Mouse (Mus musculus): Measurements from ENCODE around the gene Ugt1a1. TPM values are rescaled to one million over a fixed set of nuclear protein-coding genes. Genes with fewer than 3 reads are reported as not detected.

Ugt1a1 gene
- polyA plus RNA-seq, 2 experiments: 0.17 TPM; not detected in 1

DNA sequence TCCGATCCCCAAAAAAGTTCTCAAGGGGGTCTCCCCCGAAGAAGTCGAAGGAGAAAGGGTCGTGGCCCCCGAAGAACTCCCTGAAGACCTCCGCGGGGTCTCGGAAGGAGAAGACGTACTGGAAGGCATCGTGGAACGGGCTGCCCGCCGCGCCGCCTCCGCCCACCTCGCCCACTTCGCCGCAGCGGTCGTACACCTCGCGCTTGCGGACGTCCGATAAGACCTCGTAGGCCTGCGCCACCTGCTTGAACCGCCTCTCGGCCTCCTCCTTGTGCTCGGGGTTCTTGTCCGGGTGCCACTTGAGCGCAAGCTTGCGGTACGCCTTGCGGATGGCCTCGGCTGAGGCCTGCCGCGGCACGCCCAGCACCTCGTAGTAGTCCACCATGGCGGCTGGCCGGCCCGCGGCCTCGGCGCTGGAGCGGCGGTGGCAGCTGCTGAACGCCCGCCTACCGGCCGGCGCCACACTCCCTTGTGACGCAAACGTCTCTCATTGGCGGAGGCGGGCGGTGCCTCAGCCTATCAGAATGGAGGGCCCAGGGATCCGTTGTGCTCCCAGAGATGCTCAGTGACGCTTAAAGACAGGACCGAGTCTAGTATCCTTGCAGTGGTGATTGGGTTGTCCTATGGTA lies 6.4 kb upstream of the Ugt1a1 start, which contains the start of gene Dnajb3:
Gene Dnajb3, minus strand, starts transcription at position 489 of the 629 bp plus-strand sequence.
- peak within 1 kb of the TSS; percentile 82 for H3K9ac ChIP-seq (replicated peaks)
- H3K4me2 ChIP-seq (ENCODE audit: low read depth): peak within 1 kb of the TSS; percentile 92
- H3K9me3 ChIP-seq (ENCODE audit: control insufficient read depth, low read length): no peaks in the 10 kb centered on the region
- peaks cover 28 to 34% of the 10 kb centered on the region in 2 experiments for H3K4me1 ChIP-seq (replicated peaks; ENCODE audit: control insufficient read depth in 2 of 2, insufficient read depth in 2 of 2, low read length in 1 of 2)
- TF ChIP-seq CTCF (IDR thresholded peaks at IDR 0.05; ENCODE audit: low read depth) (no peak), EP300 (IDR thresholded peaks at IDR 0.05; ENCODE audit: low read depth) (no peak)
- ATAC-seq (ENCODE audit: insufficient read depth) (peak; percentile 86), DNase-seq (ENCODE audit: low read depth in 3 of 3, low spot score in 3 of 3) (peak; percentile 67 to 71 (median 69))
- peak within 1 kb of the TSS; percentile 67 to 74 for H3K4me3 ChIP-seq (ENCODE audit: insufficient read depth in 1 of 2, low read depth in 2 of 2, low read length in 2 of 2)
- H3K27ac ChIP-seq: peak within 1 kb of the TSS; percentile 98
- WGBS (ENCODE audit: insufficient replicate concordance): 5% methylated on average over 62 of the region's 62 CpGs
- no peaks in the 10 kb centered on the region for H3K27me3 ChIP-seq (ENCODE audit: control insufficient read depth, insufficient read depth, low read length)
- no peaks in the 10 kb centered on the region; the same call in 1 of the 2 replicates for H3K36me3 ChIP-seq (replicated peaks; ENCODE audit: control insufficient read depth, insufficient read depth, low read depth)

DNA sequence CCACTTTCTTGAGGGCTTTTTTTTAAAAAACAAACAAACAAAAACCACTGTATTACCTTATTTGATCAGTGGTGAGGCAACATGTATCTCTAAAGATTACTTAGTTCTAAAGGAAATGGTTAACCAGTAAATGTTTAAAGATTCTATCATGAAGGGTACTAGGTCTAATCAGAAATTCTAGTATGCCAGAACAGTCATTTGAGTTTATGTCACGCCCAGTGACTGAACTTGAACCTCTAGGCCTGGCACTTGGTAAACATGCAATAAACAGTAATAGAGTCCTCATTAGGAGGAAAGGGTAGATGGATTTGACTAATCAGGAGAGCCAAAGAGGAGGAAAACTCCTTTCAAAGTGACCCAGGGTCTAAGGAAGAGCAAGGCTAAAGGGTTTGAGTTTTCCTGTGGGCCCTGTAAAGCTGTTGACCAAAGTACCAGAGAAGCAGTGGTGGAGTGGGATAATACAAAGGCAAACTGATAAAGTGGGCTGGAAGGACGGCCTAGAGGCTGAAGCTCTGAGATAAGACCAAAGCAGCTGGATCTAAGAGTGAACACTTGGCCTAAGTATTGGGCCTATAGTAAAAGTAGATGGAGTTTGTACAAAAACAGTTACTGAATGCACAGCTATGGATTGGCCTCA lies 4.8 kb upstream of the Ugt1a1 start:
- no peaks in the 10 kb centered on the region; the same call in 1 of the 2 replicates for H3K36me3 ChIP-seq (replicated peaks; ENCODE audit: control insufficient read depth, insufficient read depth, low read depth)
- DNase-seq (ENCODE audit: low read depth in 3 of 3, low spot score in 3 of 3) (peak; percentile 78 to 84 (median 81)), ATAC-seq (ENCODE audit: insufficient read depth) (peak; percentile 86)
- peak overlapping the region; percentile 61 for H3K9ac ChIP-seq (replicated peaks)
- H3K27me3 ChIP-seq (ENCODE audit: control insufficient read depth, insufficient read depth, low read length): no peaks in the 10 kb centered on the region
- peak overlapping the region; percentile 92 for H3K4me2 ChIP-seq (ENCODE audit: low read depth)
- H3K27ac ChIP-seq: peak overlapping the region; percentile 98
- H3K9me3 ChIP-seq (ENCODE audit: control insufficient read depth, low read length): peaks cover 5% of the 10 kb centered on the region
- H3K4me3 ChIP-seq (ENCODE audit: insufficient read depth in 1 of 2, low read depth in 2 of 2, low read length in 2 of 2): peak overlapping the region in 1 of 2 experiments; percentile 8; a peak in 1 of 4 replicates
- peak; percentile 96 for TF ChIP-seq EP300 (IDR thresholded peaks at IDR 0.05; ENCODE audit: low read depth)
- no peak for TF ChIP-seq CTCF (IDR thresholded peaks at IDR 0.05; ENCODE audit: low read depth)
- H3K4me1 ChIP-seq (replicated peaks; ENCODE audit: control insufficient read depth in 2 of 2, insufficient read depth in 2 of 2, low read length in 1 of 2): peaks cover 28 to 34% of the 10 kb centered on the region in 2 experiments
- WGBS (ENCODE audit: insufficient replicate concordance): 20% methylated on average over 2 of the region's 2 CpGs

DNA sequence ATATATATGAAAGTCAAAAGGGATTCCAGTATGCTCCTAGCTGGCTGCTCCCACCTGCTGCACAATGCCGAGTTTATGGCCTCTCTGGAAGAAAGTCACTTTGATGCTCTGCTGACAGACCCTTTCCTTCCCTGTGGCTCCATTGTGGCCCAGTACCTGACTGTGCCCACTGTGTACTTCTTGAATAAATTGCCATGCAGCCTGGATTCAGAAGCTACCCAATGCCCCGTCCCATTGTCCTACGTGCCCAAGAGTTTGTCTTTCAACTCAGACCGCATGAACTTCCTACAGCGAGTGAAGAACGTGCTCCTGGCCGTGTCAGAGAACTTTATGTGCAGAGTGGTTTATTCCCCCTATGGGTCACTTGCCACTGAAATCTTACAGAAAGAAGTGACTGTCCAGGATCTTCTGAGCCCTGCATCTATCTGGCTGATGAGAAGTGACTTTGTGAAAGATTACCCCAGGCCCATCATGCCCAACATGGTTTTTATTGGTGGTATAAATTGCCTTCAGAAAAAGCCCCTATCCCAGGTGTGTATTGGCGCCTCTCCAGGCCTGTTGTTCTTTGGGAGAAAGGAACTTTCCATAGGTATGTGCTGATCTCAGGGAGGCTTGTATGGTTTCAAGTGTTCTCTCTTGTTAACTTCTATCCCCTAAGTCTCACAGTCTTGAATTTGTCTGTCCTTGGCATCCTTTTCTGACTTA lies 734 bp downstream of the Ugt1a1 start:
- DNase-seq (ENCODE audit: low read depth in 3 of 3, low spot score in 3 of 3) (peak in 1 of 3 experiments; percentile 6), ATAC-seq (ENCODE audit: insufficient read depth) (no peak)
- H3K27me3 ChIP-seq (ENCODE audit: control insufficient read depth, insufficient read depth, low read length): no peaks in the 10 kb centered on the region
- peaks cover 10 to 12% of the 10 kb centered on the region in 2 experiments for H3K4me1 ChIP-seq (replicated peaks; ENCODE audit: control insufficient read depth in 2 of 2, insufficient read depth in 2 of 2, low read length in 1 of 2)
- WGBS (ENCODE audit: insufficient replicate concordance): 47% methylated on average over 8 of the region's 8 CpGs
- no peak overlapping the region for H3K27ac ChIP-seq
- no peak overlapping the region for H3K9ac ChIP-seq (replicated peaks)
- H3K9me3 ChIP-seq (ENCODE audit: control insufficient read depth, low read length): peaks cover 26% of the 10 kb centered on the region
- H3K36me3 ChIP-seq (replicated peaks; ENCODE audit: control insufficient read depth, insufficient read depth, low read depth): no peaks in the 10 kb centered on the region
- H3K4me3 ChIP-seq (ENCODE audit: insufficient read depth in 1 of 2, low read depth in 2 of 2, low read length in 2 of 2): no peak overlapping the region
- H3K4me2 ChIP-seq (ENCODE audit: low read depth): no peak overlapping the region
- TF ChIP-seq CTCF (IDR thresholded peaks at IDR 0.05; ENCODE audit: low read depth): no peak
- TF ChIP-seq EP300 (IDR thresholded peaks at IDR 0.05; ENCODE audit: low read depth): no peak

GRCm38 (mm10) chr1:88213061-88213460 lies 1.3 kb downstream of the Ugt1a1 start:
- 51% methylated on average over 1 of the region's 1 CpGs for WGBS (ENCODE audit: insufficient replicate concordance)
- Histone ChIP-seq H3K4me3 (ENCODE audit: insufficient read depth in 1 of 2, low read depth in 2 of 2, low read length in 2 of 2) (no peak overlapping the region), H3K36me3 (replicated peaks; ENCODE audit: control insufficient read depth, insufficient read depth, low read depth) (no peaks in the 10 kb centered on the region), H3K27ac (no peak overlapping the region), H3K27me3 (ENCODE audit: control insufficient read depth, insufficient read depth, low read length) (no peaks in the 10 kb centered on the region), H3K4me1 (replicated peaks; ENCODE audit: control insufficient read depth in 2 of 2, insufficient read depth in 2 of 2, low read length in 1 of 2) (peaks cover 5 to 6% of the 10 kb centered on the region in 2 experiments), H3K9me3 (ENCODE audit: control insufficient read depth, low read length) (peaks cover 26% of the 10 kb centered on the region), H3K4me2 (ENCODE audit: low read depth) (no peak overlapping the region), H3K9ac (replicated peaks) (no peak overlapping the region)
- TF ChIP-seq EP300 (IDR thresholded peaks at IDR 0.05; ENCODE audit: low read depth) (no peak), CTCF (IDR thresholded peaks at IDR 0.05; ENCODE audit: low read depth) (no peak)
- ATAC-seq (ENCODE audit: insufficient read depth) (no peak), DNase-seq (ENCODE audit: low read depth in 3 of 3, low spot score in 3 of 3) (peak in 1 of 3 experiments; percentile 6)

Data from liver, embryonic 14.5 days (tissue).